Mouse (Mus musculus) CH12.LX (cell line): ENCODE data around the gene Wfikkn1.

Source experiments
- CTCF ChIP-seq, 2 experiments: IDR thresholded peaks in 1 of 2; conservative IDR thresholded peaks in 1 of 2; 2 replicates each; pipeline ENCODE4 v1.5.1; 2011 to 2012; ENCODE audit warnings: low read depth in 2 of 2, low read length in 2 of 2, improper control_type of control experiment in 1 of 2, inconsistent platforms in 1 of 2, mild to moderate bottlenecking in 1 of 2, moderate library complexity in 1 of 2
- ELF1 ChIP-seq: IDR thresholded peaks from 2 replicates; pipeline ENCODE4 v1.6.1; 2014; ENCODE audit warnings: low read depth, mild to moderate bottlenecking, inconsistent platforms, low read length, improper control_type of control experiment
- EP300 ChIP-seq: IDR thresholded peaks from 2 replicates; pipeline ENCODE4 v1.6.1; 2011; ENCODE audit warnings: low read length, improper control_type of control experiment
- MAFK ChIP-seq: IDR thresholded peaks from 2 replicates; pipeline ENCODE4 v1.6.1; 2011; ENCODE audit warnings: low read length, improper control_type of control experiment; ENCODE audit not compliant: insufficient replicate concordance
- MYC ChIP-seq: IDR thresholded peaks from 2 replicates; pipeline ENCODE4 v1.6.1; 2011; ENCODE audit warnings: low read depth, mild to moderate bottlenecking, improper control_type of control experiment, low read length
- POLR2A ChIP-seq: IDR thresholded peaks from 2 replicates; pipeline ENCODE4 v1.6.1; 2011; ENCODE audit warnings: low read depth, mild to moderate bottlenecking, improper control_type of control experiment, low read length
- POLR2AphosphoS2 ChIP-seq: IDR thresholded peaks from 2 replicates; pipeline ENCODE4 v1.6.1; 2011; ENCODE audit warnings: low read depth, low read length, improper control_type of control experiment
- TBP ChIP-seq: conservative IDR thresholded peaks from 2 replicates; pipeline ENCODE4 v1.6.1; 2011; ENCODE audit warnings: low read depth, low read length, improper control_type of control experiment
- TCF12 ChIP-seq: IDR thresholded peaks from 2 replicates; pipeline ENCODE4 v1.6.1; 2014; ENCODE audit warnings: low read depth, mild to moderate bottlenecking, inconsistent platforms, low read length, improper control_type of control experiment
- UBTF ChIP-seq: IDR thresholded peaks from 2 replicates; pipeline ENCODE4 v1.6.1; 2012; ENCODE audit warnings: low read depth, mild to moderate bottlenecking, inconsistent platforms, low read length, improper control_type of control experiment, moderate library complexity
- USF1 ChIP-seq: IDR thresholded peaks from 2 replicates; pipeline ENCODE4 v1.6.1; 2014; ENCODE audit warnings: low read depth, mild to moderate bottlenecking, inconsistent platforms, low read length, improper control_type of control experiment
- USF2 ChIP-seq: conservative IDR thresholded peaks from 2 replicates; pipeline ENCODE4 v1.6.1; 2011; ENCODE audit warnings: low read depth, low read length, improper control_type of control experiment
- ZNF384 ChIP-seq: IDR thresholded peaks from 2 replicates; pipeline ENCODE4 v1.6.1; 2012; ENCODE audit warnings: low read depth, low read length, improper control_type of control experiment, inconsistent platforms

DNA sequence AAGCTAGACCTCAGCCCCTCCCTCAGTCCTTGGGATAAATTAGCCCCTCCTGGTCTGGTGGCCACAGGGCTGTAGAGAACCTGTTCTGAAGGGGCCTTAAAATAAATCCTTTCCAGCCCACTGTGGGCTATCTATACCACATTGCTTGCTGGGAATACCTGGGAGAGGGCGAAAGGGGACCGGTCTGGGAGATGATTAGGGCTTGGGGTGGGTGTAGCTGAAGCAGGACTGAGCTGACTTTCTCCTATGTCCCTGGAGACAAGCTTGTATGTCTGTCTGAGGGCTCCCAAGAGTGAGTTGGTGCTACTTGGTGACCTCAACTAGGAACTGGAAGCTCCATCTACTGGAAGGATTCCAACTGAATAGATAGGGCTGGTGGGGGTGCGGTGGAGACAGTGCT lies 3.6 kb downstream of the Wfikkn1 start:
- TF ChIP-seq CTCF (conservative IDR thresholded peaks at IDR 0.05 in 1 of 2, IDR thresholded peaks at IDR 0.05 in 1 of 2; ENCODE audit: low read depth in 2 of 2, low read length in 2 of 2): no peak
- TF ChIP-seq UBTF: no peak
- TF ChIP-seq POLR2A: no peak
- no peak for TF ChIP-seq USF1
- TF ChIP-seq TBP: no peak
- TF ChIP-seq ZNF384: no peak
- no peak for TF ChIP-seq MYC
- TF ChIP-seq POLR2AphosphoS2: no peak
- TF ChIP-seq ELF1: no peak
- TF ChIP-seq MAFK: no peak
- TF ChIP-seq TCF12: no peak
- TF ChIP-seq EP300: no peak
- TF ChIP-seq USF2: no peak
